Mouse (Mus musculus): ENCODE measurements around the gene Adamts2. TPM values are rescaled to one million over a fixed set of nuclear protein-coding genes. Genes with fewer than 3 reads are reported as not detected.

The Adamts2 gene
- total and polyA plus RNA-seq, 2 experiments from 2014 or later = 4.9 to 12.7 TPM

DNA sequence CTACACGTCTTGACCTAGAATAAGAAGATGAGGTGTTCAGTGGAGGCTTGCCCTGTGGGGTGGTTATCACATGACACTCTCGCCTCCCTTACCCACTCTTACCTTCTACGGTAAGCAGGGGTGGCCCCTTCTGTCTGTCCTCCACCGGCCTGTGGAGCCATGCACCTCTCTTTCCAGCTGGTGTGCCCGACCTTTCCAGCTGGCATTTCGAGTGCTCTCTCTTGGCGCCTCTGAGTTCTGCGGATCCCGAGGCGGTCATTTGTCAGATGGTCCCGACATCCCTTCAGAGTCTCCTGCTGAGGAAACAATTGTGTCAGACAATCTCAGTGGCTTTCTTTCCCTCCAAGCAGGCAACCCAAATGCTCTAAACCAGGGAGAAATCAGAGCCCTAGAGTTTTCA lies 35.1 kb downstream of the Adamts2 start:
- ATAC-seq (ENCODE audit: low FRiP score) (no peak), DNase-seq (ENCODE audit: low spot score) (no peak)
- Histone ChIP-seq H3K27ac (ENCODE audit: low read depth, low read length) (no peak overlapping the region), H3K9ac (replicated peaks; ENCODE audit: low read length, poor library complexity, severe bottlenecking) (no peak overlapping the region), H3K4me1 (ENCODE audit: insufficient read depth, low read length) (no peaks in the 10 kb centered on the region), H3K4me2 (ENCODE audit: low read depth, low read length, poor library complexity, severe bottlenecking) (no peak overlapping the region), H3K27me3 (ENCODE audit: insufficient read depth, low read length) (no peaks in the 10 kb centered on the region), H3K4me3 (ENCODE audit: low read depth, low read length) (no peak overlapping the region), H3K9me3 (ENCODE audit: low read length) (no peaks in the 10 kb centered on the region), H3K36me3 (ENCODE audit: insufficient read depth, low read length) (no peaks in the 10 kb centered on the region)
- 94% methylated on average over 11 of the region's 11 CpGs for WGBS
- no peak for TF ChIP-seq CTCF (IDR thresholded peaks at IDR 0.05)

DNA sequence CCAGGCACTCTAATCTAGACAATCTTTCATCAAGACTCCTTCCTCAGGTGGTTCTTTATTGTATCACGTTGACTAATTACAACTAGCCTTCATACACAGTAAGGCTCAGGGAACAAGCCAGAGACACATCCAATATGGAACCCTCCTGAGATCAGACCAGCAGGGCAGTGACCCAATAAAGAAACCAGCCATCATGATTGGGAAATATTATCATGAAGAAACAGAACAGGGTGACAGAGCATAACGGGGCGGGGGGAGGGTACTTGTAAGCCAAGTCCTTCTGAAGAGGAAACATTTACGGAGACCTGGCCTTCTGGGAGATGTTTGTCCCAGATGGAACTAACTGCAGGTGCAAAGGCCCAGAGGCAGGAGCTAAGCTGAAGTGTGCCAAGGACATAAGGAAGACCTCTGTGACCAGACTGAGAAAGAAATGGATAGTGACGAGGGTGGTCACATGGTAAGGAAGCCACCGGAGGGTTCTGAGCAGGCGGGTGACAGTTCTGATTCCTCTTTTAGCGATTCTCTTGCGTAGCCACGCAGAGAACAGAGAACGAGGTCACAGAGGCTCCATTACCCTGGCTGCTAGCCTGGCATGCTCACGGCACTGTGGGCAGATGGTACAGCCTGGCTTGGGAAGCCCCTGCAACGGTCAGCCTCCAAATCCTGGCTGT lies 36.4 kb downstream of the Adamts2 start:
- DNase-seq (ENCODE audit: low spot score) = no peak

DNA sequence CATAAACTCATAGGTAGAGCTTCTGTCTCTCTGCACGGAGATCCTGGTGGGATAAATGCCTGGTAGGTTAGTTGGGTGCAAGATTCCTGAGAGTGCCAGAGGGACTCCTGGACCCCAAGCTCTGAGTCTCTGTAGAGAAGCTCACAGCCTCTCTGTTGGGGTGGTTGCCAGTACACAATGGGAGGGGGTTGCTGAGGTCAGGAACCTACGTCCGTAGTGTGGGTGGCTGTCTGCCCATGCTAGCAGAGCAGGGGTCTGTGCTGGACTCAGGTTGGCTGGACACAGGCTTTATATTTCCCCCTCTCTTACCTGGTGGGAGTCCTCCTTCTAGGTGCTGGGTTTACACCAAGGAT lies 37.0 kb downstream of the Adamts2 start:
- Histone ChIP-seq H3K4me3 (ENCODE audit: low read depth, low read length) (no peak overlapping the region), H3K27ac (ENCODE audit: low read depth, low read length) (no peak overlapping the region), H3K36me3 (ENCODE audit: insufficient read depth, low read length) (no peaks in the 10 kb centered on the region), H3K9ac (replicated peaks; ENCODE audit: low read length, poor library complexity, severe bottlenecking) (no peak overlapping the region), H3K9me3 (ENCODE audit: low read length) (no peaks in the 10 kb centered on the region), H3K4me1 (ENCODE audit: insufficient read depth, low read length) (no peaks in the 10 kb centered on the region), H3K4me2 (ENCODE audit: low read depth, low read length, poor library complexity, severe bottlenecking) (no peak overlapping the region), H3K27me3 (ENCODE audit: insufficient read depth, low read length) (no peaks in the 10 kb centered on the region)
- TF ChIP-seq CTCF (IDR thresholded peaks at IDR 0.05) = no peak
- WGBS = 88% methylated on average over 3 of the region's 3 CpGs
- ATAC-seq (ENCODE audit: low FRiP score) (no peak), DNase-seq (ENCODE audit: low spot score) (no peak)

More for the DNA sequence above, 36.4 kb downstream of the Adamts2 start:
- Histone ChIP-seq H3K4me1 (ENCODE audit: insufficient read depth, low read length) (no peaks in the 10 kb centered on the region), H3K27me3 (ENCODE audit: insufficient read depth, low read length) (no peaks in the 10 kb centered on the region), H3K9me3 (ENCODE audit: low read length) (no peaks in the 10 kb centered on the region), H3K9ac (replicated peaks; ENCODE audit: low read length, poor library complexity, severe bottlenecking) (no peak overlapping the region), H3K27ac (ENCODE audit: low read depth, low read length) (no peak overlapping the region), H3K4me2 (ENCODE audit: low read depth, low read length, poor library complexity, severe bottlenecking) (no peak overlapping the region), H3K4me3 (ENCODE audit: low read depth, low read length) (no peak overlapping the region), H3K36me3 (ENCODE audit: insufficient read depth, low read length) (no peaks in the 10 kb centered on the region)
- TF ChIP-seq CTCF (IDR thresholded peaks at IDR 0.05) = no peak
- WGBS = 93% methylated on average over 13 of the region's 13 CpGs
- ATAC-seq (ENCODE audit: low FRiP score) = no peak

DNA sequence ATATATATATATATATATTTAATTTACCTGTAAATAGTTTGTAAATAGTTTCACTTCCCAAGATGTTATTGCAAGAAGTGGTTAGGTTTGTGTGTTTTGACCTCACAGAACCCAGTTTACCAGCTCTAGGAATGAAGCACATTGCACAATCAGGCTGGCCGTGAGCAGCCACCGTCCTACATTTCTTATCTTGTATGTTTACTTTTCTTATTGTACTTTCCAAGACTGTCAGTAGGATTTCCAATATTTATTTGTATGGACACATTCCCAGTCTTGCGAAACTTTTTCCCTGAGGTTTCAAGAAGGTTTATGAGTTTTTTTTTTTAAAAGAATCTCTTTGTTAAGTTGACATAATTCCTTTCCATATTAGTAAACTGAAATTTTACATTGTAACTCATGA lies 40.7 kb downstream of the Adamts2 start:
- Histone ChIP-seq H3K9ac (replicated peaks; ENCODE audit: low read length, poor library complexity, severe bottlenecking) (no peak overlapping the region), H3K4me2 (ENCODE audit: low read depth, low read length, poor library complexity, severe bottlenecking) (no peak overlapping the region), H3K4me1 (ENCODE audit: insufficient read depth, low read length) (no peaks in the 10 kb centered on the region), H3K4me3 (ENCODE audit: low read depth, low read length) (no peak overlapping the region), H3K27me3 (ENCODE audit: insufficient read depth, low read length) (no peaks in the 10 kb centered on the region), H3K36me3 (ENCODE audit: insufficient read depth, low read length) (no peaks in the 10 kb centered on the region), H3K27ac (ENCODE audit: low read depth, low read length) (no peak overlapping the region), H3K9me3 (ENCODE audit: low read length) (no peaks in the 10 kb centered on the region)
- 84% methylated on average over 3 of the region's 3 CpGs for WGBS
- no peak for TF ChIP-seq CTCF (IDR thresholded peaks at IDR 0.05)
- DNase-seq (ENCODE audit: low spot score) (no peak), ATAC-seq (ENCODE audit: low FRiP score) (no peak)

DNA sequence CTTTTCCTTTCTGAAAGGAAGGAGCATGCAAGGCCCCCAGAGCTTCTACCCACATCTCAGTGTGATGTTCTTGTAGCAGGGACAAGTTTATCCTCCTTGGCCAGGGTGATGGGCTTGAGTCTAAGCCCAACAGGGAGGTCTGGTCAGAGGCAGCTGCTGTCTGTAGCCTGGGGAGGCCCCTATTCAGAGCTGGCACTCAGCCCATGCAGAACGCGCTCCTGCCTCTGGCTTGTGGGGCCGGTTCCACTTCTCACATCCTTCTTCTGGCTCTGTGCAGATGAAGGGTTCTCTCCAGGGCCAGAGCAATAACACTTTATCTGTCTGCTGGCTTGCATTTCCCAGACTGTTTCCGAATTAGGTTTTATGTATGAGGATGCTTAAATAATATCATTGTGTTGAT lies 44.3 kb downstream of the Adamts2 start:
- TF ChIP-seq CTCF (IDR thresholded peaks at IDR 0.05) = no peak
- DNase-seq (ENCODE audit: low spot score) = no peak
- ATAC-seq (ENCODE audit: low FRiP score) = no peak
- WGBS = 53% methylated on average over 4 of the region's 4 CpGs
- Histone ChIP-seq H3K27ac (ENCODE audit: low read depth, low read length) (no peak overlapping the region), H3K36me3 (ENCODE audit: insufficient read depth, low read length) (no peaks in the 10 kb centered on the region), H3K4me1 (ENCODE audit: insufficient read depth, low read length) (no peaks in the 10 kb centered on the region), H3K27me3 (ENCODE audit: insufficient read depth, low read length) (no peaks in the 10 kb centered on the region), H3K9me3 (ENCODE audit: low read length) (no peaks in the 10 kb centered on the region), H3K4me2 (ENCODE audit: low read depth, low read length, poor library complexity, severe bottlenecking) (no peak overlapping the region), H3K9ac (replicated peaks; ENCODE audit: low read length, poor library complexity, severe bottlenecking) (no peak overlapping the region), H3K4me3 (ENCODE audit: low read depth, low read length) (no peak overlapping the region)

DNA sequence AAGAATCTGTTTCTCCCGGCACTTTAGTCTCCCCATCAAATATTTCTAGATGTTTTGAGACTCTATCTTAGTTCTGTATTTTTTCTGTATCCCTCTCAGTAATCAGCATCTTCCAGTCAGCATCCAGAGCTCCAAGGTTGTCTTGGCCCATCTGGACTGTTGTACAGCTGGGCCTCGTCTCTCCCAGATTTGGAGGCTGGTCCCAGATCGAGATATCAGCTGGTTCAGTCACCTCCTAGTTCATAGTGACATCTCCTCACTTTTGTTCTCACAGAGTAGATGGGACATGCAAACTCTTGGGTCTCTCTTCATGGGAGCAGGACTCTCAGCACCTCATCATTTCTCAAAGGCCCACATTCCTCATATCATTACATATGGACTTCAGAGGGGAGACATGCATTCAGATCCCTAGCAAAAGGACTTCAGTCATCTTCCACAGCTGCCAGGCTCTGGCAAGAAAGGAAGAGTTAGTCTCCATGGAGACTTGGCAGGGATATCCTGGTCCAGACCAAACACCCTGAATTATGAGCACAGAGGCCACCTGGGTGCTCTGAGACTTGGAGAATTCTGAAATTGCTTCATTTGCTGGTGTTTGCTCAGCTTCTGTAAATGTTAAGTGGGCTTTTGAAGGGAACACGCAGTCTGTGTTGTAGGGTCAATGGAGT lies 46.4 kb downstream of the Adamts2 start:
- Histone ChIP-seq H3K27ac (ENCODE audit: low read depth, low read length) (no peak overlapping the region), H3K27me3 (ENCODE audit: insufficient read depth, low read length) (no peaks in the 10 kb centered on the region), H3K4me2 (ENCODE audit: low read depth, low read length, poor library complexity, severe bottlenecking) (no peak overlapping the region), H3K4me1 (ENCODE audit: insufficient read depth, low read length) (no peaks in the 10 kb centered on the region), H3K4me3 (ENCODE audit: low read depth, low read length) (no peak overlapping the region), H3K36me3 (ENCODE audit: insufficient read depth, low read length) (no peaks in the 10 kb centered on the region), H3K9ac (replicated peaks; ENCODE audit: low read length, poor library complexity, severe bottlenecking) (no peak overlapping the region), H3K9me3 (ENCODE audit: low read length) (no peaks in the 10 kb centered on the region)
- DNase-seq (ENCODE audit: low spot score) = no peak
- ATAC-seq (ENCODE audit: low FRiP score) = no peak
- no peak for TF ChIP-seq CTCF (IDR thresholded peaks at IDR 0.05)
- 83% methylated on average over 4 of the region's 4 CpGs for WGBS
